Mouse (Mus musculus) spleen, postnatal 10 days (tissue): Measurements from ENCODE around the gene Icmt.
A peak's percentile ranks its signal among the peaks of the same experiment; 100 is the strongest.

Source experiments
- DNase-seq, 2 experiments: peaks; one replicate each; pipeline ENCODE4 v3.0.0; 2021 to 2022; ENCODE audit warnings: low spot score in 2 of 2

Gene Icmt

DNA sequence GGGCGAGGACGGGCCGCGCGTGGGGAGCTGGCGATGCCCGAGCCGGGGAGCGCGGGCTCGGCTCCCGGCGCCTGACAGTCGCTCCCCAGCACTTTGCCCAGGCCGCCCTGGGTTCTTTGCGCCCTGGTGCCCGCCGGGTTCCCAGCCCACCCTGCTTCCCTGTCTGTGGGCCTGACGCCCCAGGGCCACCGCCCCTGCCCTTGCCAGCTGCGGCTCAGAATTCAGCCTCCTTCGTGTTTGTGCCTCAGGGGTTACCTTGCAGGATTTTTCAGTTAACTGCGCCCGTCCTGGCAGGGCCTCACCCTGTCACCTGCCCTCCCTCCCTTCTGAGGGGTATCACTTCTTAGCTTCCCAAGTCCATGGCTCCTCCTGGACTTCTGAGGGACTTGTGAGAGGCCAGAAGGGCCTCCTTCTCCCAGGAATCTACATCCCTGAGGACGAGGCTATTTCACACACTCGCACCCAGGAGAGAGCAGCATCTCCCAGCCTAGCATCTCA, 42.3 kb downstream of the Icmt start:
- no peak for DNase-seq

DNA sequence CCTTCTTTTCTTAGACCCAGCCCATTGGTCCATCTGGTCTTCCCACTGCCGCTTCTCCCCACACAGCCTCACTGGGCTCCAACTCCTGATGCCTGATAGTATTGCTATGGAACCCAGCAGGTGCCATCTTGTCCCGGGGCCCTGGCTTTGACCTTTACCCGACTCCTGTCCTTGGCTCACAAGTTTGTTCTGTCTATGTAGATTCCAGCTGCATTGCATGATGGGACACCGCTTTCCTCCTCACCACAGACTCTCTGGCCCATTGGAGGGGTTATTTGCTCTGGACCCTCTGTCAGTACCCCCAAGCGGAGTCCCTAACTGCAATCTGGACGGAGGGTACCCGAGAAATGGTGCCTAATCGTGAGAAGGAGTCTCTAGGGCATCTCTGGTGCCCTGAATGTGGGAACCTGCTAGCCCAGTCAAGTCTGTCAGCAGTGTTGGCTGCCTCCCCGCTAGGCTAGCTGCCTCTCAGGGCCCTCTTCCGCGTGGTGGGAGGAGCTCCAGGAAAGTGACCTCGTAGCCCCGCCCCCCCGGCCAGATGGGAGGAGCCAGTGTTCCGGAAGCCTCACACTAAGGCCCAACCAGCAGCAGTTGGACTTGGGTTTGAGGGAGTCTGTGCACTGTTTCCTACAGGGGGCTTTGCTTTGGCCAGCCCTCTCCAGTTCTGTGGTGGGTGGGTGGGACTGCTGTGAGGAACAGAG, 43.7 kb downstream of the Icmt start:
- DNase-seq = peak in 1 of 2 experiments; percentile 60

DNA sequence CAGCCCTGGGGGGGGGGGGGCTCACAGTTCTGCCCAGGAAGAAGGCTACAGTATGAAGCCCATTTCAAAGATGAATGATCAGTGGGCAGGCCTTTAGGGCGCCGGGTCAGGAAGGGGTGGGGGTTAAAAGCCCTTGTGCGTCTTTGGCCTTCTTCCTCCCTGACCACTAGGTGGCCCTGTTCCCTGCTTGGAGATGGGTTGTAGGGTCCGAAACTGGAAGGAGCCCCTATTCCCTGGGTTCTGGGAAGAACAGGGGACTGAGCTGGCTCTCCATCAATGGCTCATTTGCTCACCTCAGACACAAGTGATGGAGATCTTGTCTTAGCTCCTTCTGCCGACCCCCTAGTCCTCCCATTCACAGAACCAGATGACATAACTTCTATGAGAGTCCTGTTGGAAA, 46.3 kb downstream of the Icmt start:
- DNase-seq = peak in 1 of 2 experiments; percentile 36

DNA sequence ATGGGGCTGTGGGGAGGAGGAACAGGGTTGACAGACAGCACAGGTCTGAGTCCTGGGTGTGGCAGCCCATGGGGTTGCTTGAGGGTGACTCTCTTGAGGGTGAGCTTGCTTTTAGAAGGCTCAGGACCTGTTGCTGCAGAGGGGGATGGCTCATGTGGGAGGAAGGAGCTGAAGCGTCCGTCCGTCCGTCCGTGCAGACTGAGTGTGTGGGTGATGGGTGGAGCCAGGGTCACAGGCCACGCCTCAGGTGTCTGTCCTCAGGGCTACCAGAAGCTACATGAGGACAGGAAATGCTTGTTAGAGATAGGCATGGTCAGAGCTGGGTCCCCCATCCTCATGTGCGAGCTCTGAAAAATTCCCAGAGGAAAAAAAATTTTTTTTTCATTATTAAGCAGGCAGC, 47.6 kb downstream of the Icmt start:
- DNase-seq = no peak

DNA sequence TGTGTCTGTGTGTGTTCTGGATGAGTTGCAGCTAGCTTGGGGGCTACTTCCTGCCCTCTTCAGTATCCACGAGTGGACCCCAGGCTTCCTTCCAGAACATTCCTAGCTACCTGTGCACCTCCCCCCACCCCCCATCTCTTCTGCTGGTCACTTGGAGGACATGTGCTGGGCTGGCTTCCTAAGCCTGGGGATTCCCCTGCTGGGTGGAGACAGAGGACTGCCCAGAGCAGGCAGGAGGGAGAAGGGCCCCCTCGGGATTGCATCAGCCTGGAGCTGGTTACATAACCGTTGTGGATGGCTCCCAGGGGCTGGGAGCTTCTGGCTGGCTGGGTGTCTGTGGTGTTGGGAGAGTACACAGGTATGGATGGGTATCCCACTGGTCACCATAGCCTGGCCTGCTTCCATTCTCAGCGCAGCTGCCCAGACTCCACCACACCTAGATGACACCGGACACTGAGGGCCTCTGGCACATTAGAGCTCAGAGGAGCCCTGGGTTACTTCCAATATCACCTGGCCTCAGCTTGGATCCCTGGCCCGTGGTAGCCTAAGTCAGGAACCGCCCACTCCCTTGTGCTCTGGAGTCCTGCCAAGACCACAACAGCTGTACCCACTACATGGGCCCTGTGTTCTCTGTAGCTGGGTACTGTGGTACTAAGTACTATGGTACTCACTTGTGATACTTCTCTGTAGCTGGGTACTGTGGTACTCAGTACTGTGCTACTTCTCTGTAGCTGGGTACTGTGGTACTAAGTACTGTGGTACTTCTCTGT, 48.3 kb downstream of the Icmt start:
- DNase-seq = no peak

DNA sequence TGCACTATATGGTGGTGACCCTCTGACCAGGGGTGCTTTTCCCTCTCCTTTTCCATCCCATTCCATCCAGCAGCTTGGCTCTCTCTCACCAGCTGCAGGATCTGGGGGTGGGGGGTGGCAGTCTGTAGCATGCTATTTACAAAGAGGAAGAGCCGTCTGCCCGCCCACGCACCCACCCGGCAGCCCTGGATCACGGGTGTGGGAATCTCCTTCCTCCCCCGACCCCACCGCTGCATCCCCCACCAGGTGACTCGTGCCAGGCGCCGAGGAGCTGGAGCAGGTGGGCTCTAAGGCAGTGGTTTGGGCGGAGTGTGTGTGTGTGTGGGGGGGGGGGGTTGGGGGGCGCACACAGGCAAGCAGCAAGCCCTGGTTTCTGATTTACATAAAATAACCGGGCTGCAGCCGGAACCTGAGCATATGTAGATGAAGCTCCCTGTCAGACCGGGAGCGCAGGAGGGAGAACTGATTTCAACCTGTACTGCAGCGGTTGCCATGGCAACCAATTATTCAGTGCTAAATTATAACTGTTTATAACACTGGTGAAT, 52.9 kb downstream of the Icmt start:
- no peak for DNase-seq

DNA sequence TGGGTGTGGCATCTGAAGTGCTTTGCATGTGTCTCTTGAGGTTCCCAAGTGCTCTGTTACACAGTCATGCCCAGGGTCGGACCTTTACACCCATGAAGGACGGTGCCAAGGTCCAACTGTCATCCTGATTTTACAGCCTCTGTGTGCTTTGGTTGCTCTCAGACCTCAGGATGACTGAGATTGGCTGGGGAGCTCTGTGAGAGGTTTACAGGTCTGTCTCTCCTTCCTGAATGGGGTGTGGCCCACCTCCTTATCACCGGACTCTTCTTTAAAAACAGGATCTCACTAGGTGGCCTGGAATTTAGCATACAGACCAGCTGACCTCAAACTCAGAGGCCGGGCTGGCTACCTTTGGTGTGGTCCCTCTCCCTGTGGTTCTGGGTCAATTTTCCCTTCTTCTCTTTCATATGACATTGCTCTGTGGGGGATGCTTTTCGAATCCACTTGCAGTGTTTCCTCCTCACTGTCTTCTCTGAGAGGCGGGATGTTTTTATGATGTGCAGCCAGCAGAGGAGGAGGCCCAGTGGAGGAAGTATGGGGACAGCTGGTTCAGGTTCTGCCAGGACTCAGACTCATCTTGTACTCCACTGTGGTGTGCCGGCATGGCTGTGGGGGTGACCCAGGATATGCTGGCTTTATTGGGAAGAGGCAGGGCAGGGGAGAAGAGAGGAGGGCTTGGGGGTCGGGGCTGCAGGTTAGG, 53.8 kb downstream of the Icmt start:
- no peak for DNase-seq

DNA sequence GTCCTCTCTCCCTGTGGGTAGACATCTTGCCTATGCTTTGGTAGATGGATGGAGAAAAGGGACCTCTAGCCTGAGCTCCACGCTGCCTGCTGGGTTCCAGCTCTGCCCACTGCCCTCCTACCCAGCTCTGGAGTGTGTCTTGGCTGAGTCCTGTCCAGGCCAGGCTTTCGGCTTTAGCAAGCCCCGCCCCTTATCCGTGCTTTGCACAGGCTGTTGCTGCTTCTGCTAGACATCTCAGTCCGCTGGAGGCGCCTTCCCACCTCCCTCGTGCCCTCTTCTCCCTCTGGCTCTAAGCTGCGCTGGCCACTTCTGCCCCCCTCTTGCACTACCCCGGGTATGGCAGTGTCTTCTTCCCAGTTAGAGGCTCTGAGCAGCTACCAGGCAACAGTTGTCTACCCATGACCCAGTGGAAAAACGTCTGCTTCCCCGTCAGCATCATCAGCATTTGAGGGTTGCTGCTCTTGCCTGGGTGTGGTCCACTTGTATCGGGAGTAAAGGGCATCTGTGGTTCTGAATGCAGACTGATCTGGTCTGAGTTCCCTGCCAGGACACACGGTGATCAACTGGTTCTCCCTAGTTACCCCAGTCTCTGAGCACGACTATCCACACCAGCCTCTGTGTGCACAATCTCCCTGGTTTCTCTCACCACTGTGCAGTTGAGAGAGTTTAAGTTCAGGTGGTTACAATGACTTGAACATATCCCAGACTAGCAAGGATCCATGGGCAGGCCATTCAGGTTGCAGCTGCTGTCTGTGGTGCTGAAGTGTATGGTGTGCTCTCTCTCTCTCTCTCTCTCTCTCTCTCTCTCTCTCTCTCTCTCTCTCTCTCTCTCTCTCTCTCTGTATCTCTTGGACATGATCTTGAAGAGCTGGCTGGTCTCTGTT, 54.6 kb downstream of the Icmt start:
- DNase-seq = no peak

DNA sequence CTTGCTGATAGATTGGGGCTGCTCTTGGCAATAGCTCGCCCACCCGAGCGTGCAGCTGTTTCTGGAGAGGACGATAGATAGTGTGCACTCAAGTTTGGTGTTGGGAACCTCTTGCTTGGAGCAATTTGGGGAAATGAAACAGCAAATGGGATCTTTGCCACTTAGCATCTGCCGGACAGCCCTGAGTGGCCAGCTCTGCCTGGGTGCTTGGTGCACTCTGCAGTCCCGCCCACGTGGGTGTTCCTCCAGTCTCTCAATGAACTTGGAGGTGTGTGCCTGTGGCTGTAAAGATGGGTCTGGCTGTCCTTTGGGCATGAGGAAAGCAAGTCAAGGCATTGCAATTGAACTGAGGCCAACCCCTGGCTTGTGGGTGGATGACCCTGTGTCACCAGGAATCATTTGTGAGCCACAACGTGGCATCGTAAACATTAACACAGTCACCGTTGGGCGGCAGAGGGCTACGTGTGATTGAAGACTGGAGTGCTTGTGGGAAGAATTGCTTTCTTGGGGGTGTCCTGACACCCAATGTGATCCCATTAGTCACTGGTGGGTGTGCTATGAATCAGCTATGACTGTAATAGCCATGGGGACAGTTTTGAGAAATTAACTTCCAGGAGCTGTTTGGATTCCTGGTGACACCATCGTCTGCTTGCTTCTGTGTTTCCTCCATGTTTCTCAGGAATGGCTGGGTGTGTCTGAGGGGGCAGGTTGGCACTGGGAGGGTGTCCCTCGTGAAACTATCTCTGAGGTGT, 57.0 kb downstream of the Icmt start:
- DNase-seq = no peak

DNA sequence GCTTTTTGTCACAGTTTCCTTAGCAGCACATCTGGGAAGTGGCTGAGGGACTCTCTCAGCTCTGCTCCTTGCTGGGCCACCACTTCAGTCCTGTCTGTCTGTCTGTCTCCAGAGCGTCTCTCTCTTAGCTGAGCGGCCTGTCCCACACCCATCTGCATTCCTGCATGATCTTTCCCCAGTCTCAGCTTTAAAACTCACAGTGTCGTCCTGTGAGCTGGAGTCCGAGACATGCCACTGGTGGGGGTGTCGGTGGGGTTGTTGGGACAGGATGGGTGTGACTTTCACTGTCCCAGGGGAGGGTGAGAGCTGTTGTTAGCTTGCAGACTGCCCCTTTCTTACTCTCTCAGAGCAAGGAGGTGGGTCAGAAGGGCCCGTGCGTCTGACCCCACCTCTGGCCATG, 58.6 kb downstream of the Icmt start:
- no peak for DNase-seq
